Mouse (Mus musculus) gastrocnemius, postnatal 4 days (tissue): Measurements from ENCODE around the gene Diaph3. TPM values are rescaled to one million over a fixed set of nuclear protein-coding genes. Genes with fewer than 3 reads are reported as not detected.
"Not testable (repeated sequence)": the region's sequence is repeated elsewhere in the genome, so short reads cannot be mapped to it uniquely, and the experiment has no call there.

ENCODE experiments used
- DNase-seq, 2 experiments: peaks; one replicate each; pipeline ENCODE4 v3.0.0; 2021 to 2022; ENCODE audit warnings: low spot score in 2 of 2, mixed read lengths in 2 of 2
- total RNA-seq, 2 experiments: library from RNA; stranded (reverse); gene quantifications; 2 replicates each; pipeline ENCODE4 v1.2.3; 2021

Diaph3 gene
- total RNA-seq, 2 experiments from 2014 or later: 12.1 to 15.3 TPM

- no peak for DNase-seq
These were observed 396.5 kb downstream of the Diaph3 start for GRCm38 (mm10) chr14:86744523-86744922.

GRCm38 (mm10) chr14:86741855-86742531 lies 399.0 kb downstream of the Diaph3 start:
- DNase-seq: no peak

DNA sequence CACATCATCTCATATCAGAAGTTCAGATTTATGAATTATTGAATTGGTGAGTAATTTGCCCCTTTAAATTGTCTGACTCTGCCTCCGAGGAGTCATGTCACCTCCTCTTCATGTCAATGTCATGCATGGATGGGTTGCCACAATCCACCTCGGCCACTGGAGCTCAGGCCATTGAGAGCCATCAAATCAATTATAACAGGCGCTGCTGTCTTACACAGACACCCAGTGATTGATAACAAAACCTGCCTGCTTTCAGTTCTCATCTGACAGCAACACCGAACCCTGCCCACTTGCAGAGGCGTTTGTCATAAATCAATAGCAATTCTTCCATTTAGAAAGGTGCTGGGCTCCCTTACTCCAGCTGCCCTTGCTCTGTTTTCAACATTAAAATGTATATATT lies 402.1 kb downstream of the Diaph3 start:
- DNase-seq: no peak

DNA sequence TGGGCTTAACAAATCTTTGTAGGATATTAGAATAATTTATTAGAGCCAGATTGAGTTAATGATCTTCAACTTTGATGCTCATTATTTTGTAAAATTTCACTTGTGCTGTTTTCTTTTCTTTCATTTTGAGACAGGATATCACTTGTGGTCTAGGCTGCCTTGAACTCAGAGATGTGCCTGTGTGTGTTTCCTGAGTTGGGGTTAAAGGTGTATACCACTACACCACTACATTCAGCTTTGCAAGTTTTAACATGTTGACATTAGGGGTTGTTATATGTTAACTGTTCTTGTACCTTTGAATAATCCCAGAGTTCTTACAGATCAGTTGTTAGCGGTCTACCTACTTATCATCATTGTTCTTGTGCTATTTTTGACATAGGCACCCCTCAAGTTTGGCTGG lies 404.4 kb downstream of the Diaph3 start:
- DNase-seq: no peak

GRCm38 (mm10) chr14:86731300-86731699 lies 409.7 kb downstream of the Diaph3 start:
- DNase-seq: no peak

DNA sequence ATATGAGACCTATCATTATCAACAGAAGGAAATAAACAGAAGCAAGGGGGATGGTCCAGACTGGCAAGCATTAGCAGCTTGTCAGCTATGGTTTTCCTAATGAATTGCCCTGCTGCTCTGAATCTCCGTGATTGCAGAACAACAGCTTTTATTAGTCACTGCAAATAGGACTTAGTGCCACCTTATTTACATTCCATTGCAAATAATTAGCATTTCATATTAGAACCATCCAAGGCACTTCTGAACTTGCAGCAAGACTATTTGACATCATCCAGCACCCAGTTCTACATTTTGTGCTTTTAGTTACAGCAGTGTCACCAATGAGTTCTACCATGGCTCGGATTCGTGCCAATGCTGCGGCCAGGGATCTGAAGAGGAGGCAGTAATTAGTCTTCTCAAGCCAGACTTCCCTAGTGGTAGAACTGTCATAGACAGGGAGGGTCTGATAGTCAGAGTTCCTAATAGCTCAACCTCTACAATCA lies 411.4 kb downstream of the Diaph3 start:
- DNase-seq: no peak

- DNase-seq: no peak
These were observed 413.4 kb downstream of the Diaph3 start for GRCm38 (mm10) chr14:86727538-86728045.

DNA sequence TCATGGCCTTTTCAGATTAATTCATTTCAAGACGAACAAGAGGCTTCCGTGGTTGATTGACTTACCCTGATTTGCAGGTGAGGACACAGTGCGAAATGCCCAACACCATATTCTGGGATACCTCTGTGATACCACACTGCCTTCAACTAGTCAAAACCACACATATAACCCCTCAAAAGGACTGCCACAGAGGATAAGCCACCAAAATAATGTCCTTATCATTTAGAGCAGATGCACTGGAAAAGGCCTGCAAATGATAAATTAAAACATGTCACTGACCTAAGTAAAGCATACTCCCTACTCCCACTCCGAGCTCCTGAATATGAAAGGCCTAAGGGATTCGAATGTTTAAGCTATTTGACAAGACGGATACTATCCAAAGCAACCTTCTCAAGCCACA lies 419.3 kb downstream of the Diaph3 start:
- no peak for DNase-seq

- DNase-seq: no peak
These were observed 420.0 kb downstream of the Diaph3 start for GRCm38 (mm10) chr14:86721082-86721481.

DNA sequence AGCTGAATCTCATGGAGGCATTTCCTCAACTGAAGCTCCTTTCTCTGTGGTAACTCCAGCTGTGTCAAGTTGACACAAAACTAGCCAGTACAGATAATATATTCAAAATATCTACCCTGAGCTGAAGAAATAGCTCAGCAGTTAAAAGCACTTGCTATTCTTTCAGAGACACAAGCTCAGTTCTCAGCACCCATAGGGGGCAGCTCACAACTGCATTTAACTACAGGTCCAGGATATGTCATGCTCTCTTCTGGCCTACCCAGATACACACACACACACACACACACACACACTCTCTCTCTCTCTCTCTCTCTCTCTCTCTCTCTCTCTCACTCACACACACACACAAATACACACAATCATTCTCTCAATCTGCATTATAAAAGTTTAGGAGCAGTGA lies 420.6 kb downstream of the Diaph3 start:
- not testable (repeated sequence) for DNase-seq

DNA sequence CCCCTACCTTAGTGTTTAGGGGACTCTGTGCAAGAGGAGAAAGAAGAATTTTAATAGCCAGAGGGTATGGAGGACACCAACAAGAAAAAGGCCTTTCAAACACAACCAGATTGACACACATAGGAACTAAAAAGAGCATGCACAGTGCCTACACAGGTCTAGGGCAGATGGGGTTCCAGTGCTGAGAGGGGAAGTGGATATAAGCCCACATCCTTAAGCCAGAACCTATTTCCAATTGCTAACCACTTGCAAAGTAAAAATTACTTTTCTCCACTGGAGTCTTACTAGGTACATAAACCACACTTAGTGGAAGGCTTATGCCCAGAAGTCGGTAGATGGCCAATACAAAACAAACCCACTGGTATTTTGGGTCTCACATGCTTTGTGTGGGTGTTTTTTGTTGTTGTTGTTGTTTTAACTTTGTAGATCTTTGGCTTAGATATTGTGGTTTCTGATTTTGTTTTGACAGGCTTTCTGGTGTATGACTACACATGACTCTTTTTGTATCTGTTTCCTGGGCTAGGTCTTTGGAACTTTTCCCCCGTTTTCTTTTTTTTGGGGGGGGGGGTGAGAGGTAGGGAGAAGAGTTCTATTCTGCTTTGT lies 426.8 kb downstream of the Diaph3 start:
- DNase-seq: no peak

GRCm38 (mm10) chr14:86704080-86704479 lies 437.0 kb downstream of the Diaph3 start:
- no peak for DNase-seq

GRCm38 (mm10) chr14:86701145-86701544 lies 439.9 kb downstream of the Diaph3 start:
- no peak for DNase-seq

- no peak for DNase-seq
These were observed 443.1 kb downstream of the Diaph3 start for GRCm38 (mm10) chr14:86697887-86698286.

- DNase-seq: no peak
These were observed 448.3 kb downstream of the Diaph3 start for GRCm38 (mm10) chr14:86692714-86693113.

- DNase-seq: no peak
These were observed 449.7 kb downstream of the Diaph3 start for GRCm38 (mm10) chr14:86691298-86691697.

GRCm38 (mm10) chr14:86684585-86685503 lies 456.2 kb downstream of the Diaph3 start:
- no peak for DNase-seq

- DNase-seq: no peak
These were observed 459.1 kb downstream of the Diaph3 start for GRCm38 (mm10) chr14:86681951-86682350.

- no peak for DNase-seq
These were observed 462.0 kb downstream of the Diaph3 start for GRCm38 (mm10) chr14:86678992-86679391.

GRCm38 (mm10) chr14:86678179-86678780 lies 462.8 kb downstream of the Diaph3 start:
- DNase-seq: no peak

DNA sequence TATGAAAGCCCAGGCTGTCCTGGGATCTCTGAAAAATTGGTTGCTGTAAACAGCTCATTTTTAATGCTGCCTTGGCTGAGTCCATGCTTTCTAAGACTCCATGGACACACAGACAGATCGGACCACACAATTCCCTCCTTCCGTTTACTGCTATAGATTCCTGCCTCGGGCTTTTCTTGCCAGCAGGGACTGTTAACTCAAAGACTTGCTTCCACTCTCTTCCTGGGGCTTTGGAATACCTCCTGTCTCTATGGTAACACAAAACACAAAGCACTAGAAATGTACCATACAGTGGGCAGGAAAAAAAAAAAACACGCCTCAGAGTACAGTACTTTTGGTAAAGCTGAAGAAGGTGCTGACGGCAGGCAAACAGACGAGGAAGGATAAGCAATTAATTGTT lies 464.0 kb downstream of the Diaph3 start:
- no peak for DNase-seq
